Mouse (Mus musculus) midbrain, embryonic 15.5 days (tissue): Measurements from ENCODE around the gene Tspan2. TPM values are rescaled to one million over a fixed set of nuclear protein-coding genes. Genes with fewer than 3 reads are reported as not detected.

ENCODE experiments used
- ATAC-seq: fragments of 200-750 bp; cut with Nextera tagmentation; replicated peaks from 2 replicates; pipeline ENCODE4 v1.8.0; 2017; ENCODE audit warnings: moderate TSS enrichment
- H3K27ac ChIP-seq: fragments of 300-500 bp; sonication (generic); 2 replicates; pipeline ENCODE4 v1.5.1; 2015; ENCODE audit warnings: mild to moderate bottlenecking, inconsistent platforms
- H3K27me3 ChIP-seq: fragments of 300-500 bp; sonication (generic); replicated peaks from 2 replicates; pipeline ENCODE4 v1.6.1; 2015; ENCODE audit warnings: inconsistent platforms
- H3K36me3 ChIP-seq: fragments of 300-500 bp; sonication (generic); replicated peaks from 2 replicates; pipeline ENCODE4 v1.6.1; 2015; ENCODE audit warnings: inconsistent platforms
- H3K4me1 ChIP-seq: fragments of 300-500 bp; sonication (generic); 2 replicates; pipeline ENCODE4 v1.6.1; 2015; ENCODE audit warnings: inconsistent platforms
- H3K4me2 ChIP-seq: fragments of 300-500 bp; sonication (generic); 2 replicates; pipeline ENCODE4 v1.6.1; 2015; ENCODE audit warnings: inconsistent platforms, mild to moderate bottlenecking, moderate library complexity
- H3K4me3 ChIP-seq: fragments of 300-500 bp; sonication (generic); 2 replicates; pipeline ENCODE4 v1.5.1; 2015; ENCODE audit warnings: mild to moderate bottlenecking, inconsistent platforms
- H3K9ac ChIP-seq: fragments of 300-500 bp; sonication (generic); 2 replicates; pipeline ENCODE4 v1.6.1; 2015; ENCODE audit warnings: mild to moderate bottlenecking, inconsistent platforms
- H3K9me3 ChIP-seq: fragments of 300-500 bp; sonication (generic); 2 replicates; pipeline ENCODE4 v1.6.1; 2016; ENCODE audit warnings: inconsistent platforms
- WGBS: fragments of 180-500 bp; shearing (Covaris S2); methylation state at CpG from one replicate; pipeline ENCODE4 v1.1.7; 2015; ENCODE audit warnings: mixed read lengths; 5-methylcytosine and 5-hydroxymethylcytosine counted together
- polyA plus RNA-seq: library from polyadenylated mRNA; unstranded; fragments of >200 nt; fragmentation: Nextera tagmentation; extraction: Ambion mirVana; gene quantifications from 2 replicates; pipeline ENCODE4 v1.2.1, GENCODE M21; 2015

Gene Tspan2
- polyA plus RNA-seq, 1 experiment from 2014 or later, result 9.6 TPM

DNA sequence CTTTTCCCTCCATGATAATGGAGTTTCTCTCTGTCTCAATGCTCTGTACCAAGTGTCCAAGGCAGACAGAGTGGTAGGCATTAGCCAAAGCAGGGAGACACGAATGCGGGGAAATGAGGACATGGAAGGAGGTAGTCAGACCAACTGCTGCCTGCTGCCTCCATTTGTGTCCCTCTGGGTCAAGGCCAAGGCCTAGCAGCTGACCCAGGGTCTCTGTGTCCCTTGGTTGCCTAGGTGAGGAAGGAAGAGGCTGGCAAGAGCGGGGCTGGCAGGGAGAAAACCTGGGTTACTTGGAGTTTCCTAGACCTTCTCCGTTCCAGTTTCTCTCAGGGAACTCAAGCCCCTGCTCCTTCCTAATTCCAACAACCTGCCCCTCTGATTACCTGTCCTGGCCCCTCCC, 17.7 kb downstream of the Tspan2 start:
- H3K27me3 ChIP-seq, result no peaks in the 10 kb centered on the region
- 93% methylated on average over 4 of the region's 4 CpGs for WGBS
- H3K4me1 ChIP-seq, result peaks cover 8% of the 10 kb centered on the region
- no peak overlapping the region for H3K9ac ChIP-seq
- no peak overlapping the region for H3K4me2 ChIP-seq
- ATAC-seq, result no peak
- 0 out of 2 replicates have a peak, but pooled peaks cover 3% of the 10 kb centered on the region for H3K36me3 ChIP-seq
- no peaks in the 10 kb centered on the region for H3K9me3 ChIP-seq
- no peak overlapping the region for H3K4me3 ChIP-seq
- no peak overlapping the region for H3K27ac ChIP-seq

- H3K9ac ChIP-seq, result no peak overlapping the region
- no peaks in the 10 kb centered on the region for H3K9me3 ChIP-seq
- WGBS, result 87% methylated on average over 5 of the region's 5 CpGs
- peaks cover 7% of the 10 kb centered on the region for H3K4me1 ChIP-seq
- no peak overlapping the region for H3K27ac ChIP-seq
- H3K4me3 ChIP-seq, result no peak overlapping the region
- no peak for ATAC-seq
- 0 out of 2 replicates have a peak, but pooled peaks cover 3% of the 10 kb centered on the region for H3K36me3 ChIP-seq
- H3K27me3 ChIP-seq, result no peaks in the 10 kb centered on the region
- no peak overlapping the region for H3K4me2 ChIP-seq
Observed at GRCm38 (mm10) chr3:102752457-102752856, 18.1 kb downstream of the Tspan2 start.

- H3K27ac ChIP-seq, result no peak overlapping the region
- 48% methylated on average over 1 of the region's 1 CpGs for WGBS
Observed at GRCm38 (mm10) chr3:102755801-102756200, 21.5 kb downstream of the Tspan2 start.

DNA sequence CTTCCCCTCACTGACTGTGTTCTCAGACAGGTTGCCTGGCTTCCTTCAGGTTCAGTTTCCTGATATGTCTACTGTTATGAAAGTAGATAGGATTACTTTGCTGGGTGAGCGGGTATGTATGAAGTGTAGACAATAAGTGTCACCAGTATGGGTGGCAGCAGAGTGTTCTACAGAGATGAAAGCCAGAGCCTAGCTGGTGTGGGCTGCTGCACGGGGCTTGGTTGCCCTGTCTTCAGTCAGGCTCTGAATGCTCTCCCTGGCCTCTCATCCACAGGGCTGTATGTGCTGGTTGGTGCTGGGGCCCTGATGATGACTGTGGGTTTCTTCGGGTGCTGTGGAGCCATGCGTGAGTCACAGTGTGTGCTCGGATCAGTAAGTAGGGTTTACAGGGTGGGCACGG, 22.7 kb downstream of the Tspan2 start:
- Histone ChIP-seq H3K9me3 (no peaks in the 10 kb centered on the region), H3K4me1 (no peaks in the 10 kb centered on the region), H3K27me3 (no peaks in the 10 kb centered on the region), H3K36me3 (0 out of 2 replicates have a peak, but pooled peaks cover 5% of the 10 kb centered on the region), H3K4me2 (no peak overlapping the region), H3K9ac (no peak overlapping the region), H3K4me3 (no peak overlapping the region), H3K27ac (no peak overlapping the region)
- 86% methylated on average over 6 of the region's 6 CpGs for WGBS
- no peak for ATAC-seq

More at GRCm38 (mm10) chr3:102755801-102756200, 21.5 kb downstream of the Tspan2 start:
- Histone ChIP-seq H3K4me1 (no peaks in the 10 kb centered on the region), H3K9me3 (no peaks in the 10 kb centered on the region), H3K4me3 (no peak overlapping the region), H3K36me3 (0 out of 2 replicates have a peak, but pooled peaks cover 5% of the 10 kb centered on the region), H3K9ac (no peak overlapping the region), H3K27me3 (no peaks in the 10 kb centered on the region), H3K4me2 (no peak overlapping the region)
- ATAC-seq, result no peak

DNA sequence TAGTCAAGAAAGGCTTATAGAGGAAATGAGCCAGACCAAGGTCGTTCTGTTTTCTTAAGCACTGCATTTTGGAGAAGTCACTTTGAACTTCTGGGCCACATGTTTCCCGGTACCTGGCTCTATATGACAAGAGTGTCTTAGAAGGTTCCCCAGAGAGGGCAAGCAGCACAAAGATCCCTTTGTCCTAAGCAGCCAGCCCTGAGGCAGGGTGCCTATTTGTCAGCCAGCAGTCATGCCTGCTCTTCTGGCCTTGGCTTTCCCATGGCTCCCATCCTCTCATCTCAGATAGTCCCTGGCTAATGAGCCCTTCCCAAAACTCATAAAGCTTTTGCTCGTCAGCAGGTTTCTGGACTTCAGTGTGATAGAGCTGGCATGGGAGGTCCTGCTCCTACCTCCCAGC, 25.9 kb downstream of the Tspan2 start:
- Histone ChIP-seq H3K27me3 (no peaks in the 10 kb centered on the region), H3K4me1 (peaks cover 21% of the 10 kb centered on the region), H3K27ac (no peak overlapping the region), H3K9me3 (no peaks in the 10 kb centered on the region), H3K4me3 (no peak overlapping the region), H3K4me2 (no peak overlapping the region), H3K36me3 (0 out of 2 replicates have a peak, but pooled peaks cover 5% of the 10 kb centered on the region), H3K9ac (no peak overlapping the region)
- 83% methylated on average over 3 of the region's 3 CpGs for WGBS
- no peak for ATAC-seq

DNA sequence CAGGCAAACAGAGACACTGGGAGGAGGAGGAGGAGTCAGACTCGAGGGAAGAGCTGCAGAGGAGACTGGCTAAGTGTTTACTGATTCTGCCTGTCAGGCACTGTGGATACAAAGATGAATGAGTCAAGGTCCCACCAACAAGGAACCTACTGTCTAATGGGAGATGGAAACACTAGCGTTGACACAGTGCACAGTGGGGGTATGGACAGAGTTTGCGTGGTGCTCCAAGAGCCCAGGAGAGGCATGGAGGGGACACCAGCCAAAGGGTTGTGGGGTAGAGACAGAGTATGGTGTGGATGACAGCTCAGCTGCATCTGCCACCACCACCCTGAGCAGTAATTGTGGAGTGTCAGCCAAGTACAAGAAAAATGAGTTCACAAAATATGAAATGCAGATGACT, 28.1 kb downstream of the Tspan2 start:
- H3K36me3 ChIP-seq, result 0 out of 2 replicates have a peak, but pooled peaks cover 13% of the 10 kb centered on the region
- no peak overlapping the region for H3K4me3 ChIP-seq
- ATAC-seq, result no peak
- no peak overlapping the region for H3K9ac ChIP-seq
- H3K27me3 ChIP-seq, result no peaks in the 10 kb centered on the region
- H3K27ac ChIP-seq, result no peak overlapping the region
- WGBS, result 53% methylated on average over 3 of the region's 3 CpGs
- H3K9me3 ChIP-seq, result no peaks in the 10 kb centered on the region
- H3K4me1 ChIP-seq, result peaks cover 21% of the 10 kb centered on the region
- no peak overlapping the region for H3K4me2 ChIP-seq

DNA sequence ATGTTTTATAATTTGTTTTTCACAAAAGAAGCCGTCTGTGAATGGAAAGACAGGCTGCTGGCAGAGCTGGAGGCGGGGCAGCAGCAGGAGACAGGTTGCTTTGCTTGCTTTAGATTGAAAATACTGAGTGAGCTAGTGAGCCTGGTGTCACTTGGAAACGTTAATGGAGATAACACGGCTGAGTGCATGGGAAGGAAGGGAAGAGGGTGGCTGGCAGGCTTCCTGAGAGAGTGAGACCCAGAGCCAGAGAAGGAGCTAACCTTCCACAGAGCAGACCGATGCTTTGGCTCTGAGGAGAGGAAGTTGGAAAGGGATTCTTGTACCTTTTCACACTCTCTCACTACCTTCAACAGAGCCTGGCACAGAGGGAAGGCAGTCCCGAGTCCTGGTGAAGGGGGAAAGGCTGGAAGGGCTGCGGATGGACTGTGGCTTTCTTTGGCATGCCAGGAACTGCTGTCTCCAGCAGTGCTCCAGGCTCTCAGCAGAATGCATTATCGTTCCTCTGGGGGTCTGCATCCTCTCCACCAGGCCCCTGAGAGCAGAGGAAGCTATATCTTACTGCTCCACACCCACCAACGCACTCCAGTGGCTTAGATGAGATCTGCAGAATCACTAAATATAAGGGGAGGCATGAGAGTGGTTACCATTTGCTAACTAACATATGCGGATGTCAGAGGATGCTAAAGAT, 29.5 kb downstream of the Tspan2 start:
- Histone ChIP-seq H3K9ac (peak overlapping the region; percentile 4; the same call in 1 of the 2 replicates), H3K4me2 (no peak overlapping the region), H3K4me1 (peaks cover 21% of the 10 kb centered on the region), H3K36me3 (0 out of 2 replicates have a peak, but pooled peaks cover 12% of the 10 kb centered on the region), H3K27ac (peak overlapping the region; percentile 76), H3K27me3 (no peaks in the 10 kb centered on the region), H3K4me3 (no peak overlapping the region), H3K9me3 (no peaks in the 10 kb centered on the region)
- peak; percentile 85 for ATAC-seq
- 31% methylated on average over 10 of the region's 10 CpGs for WGBS

DNA sequence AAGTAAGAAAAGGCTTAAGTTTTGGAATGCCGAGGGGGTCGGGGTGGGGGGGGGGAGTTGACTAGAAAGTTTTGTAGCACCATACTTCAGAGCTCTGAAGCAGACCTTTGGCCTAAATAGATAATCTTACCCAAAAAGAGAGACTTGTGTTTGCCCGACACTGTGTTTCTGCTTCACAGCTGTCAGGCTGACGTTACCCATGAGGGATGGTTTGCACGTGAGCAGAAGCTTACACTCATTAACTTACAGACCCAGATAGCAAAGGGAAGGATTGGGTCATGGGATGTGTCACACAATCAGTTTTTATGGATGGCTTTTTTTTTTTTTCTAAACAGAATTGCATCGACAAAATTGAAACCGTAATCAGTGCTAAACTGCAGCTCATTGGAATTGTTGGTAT, 30.5 kb downstream of the Tspan2 start:
- no peak overlapping the region for H3K4me2 ChIP-seq
- no peaks in the 10 kb centered on the region for H3K27me3 ChIP-seq
- peaks cover 21% of the 10 kb centered on the region for H3K4me1 ChIP-seq
- WGBS, result 84% methylated on average over 7 of the region's 7 CpGs
- no peak overlapping the region for H3K9ac ChIP-seq
- no peaks in the 10 kb centered on the region for H3K9me3 ChIP-seq
- no peak overlapping the region for H3K4me3 ChIP-seq
- ATAC-seq, result no peak
- H3K27ac ChIP-seq, result no peak overlapping the region
- 0 out of 2 replicates have a peak, but pooled peaks cover 8% of the 10 kb centered on the region for H3K36me3 ChIP-seq

- Histone ChIP-seq H3K4me1 (no peaks in the 10 kb centered on the region), H3K9me3 (no peaks in the 10 kb centered on the region), H3K36me3 (no peaks in the 10 kb centered on the region), H3K27me3 (no peaks in the 10 kb centered on the region), H3K27ac (no peak overlapping the region), H3K4me3 (no peak overlapping the region), H3K4me2 (no peak overlapping the region), H3K9ac (no peak overlapping the region)
- ATAC-seq, result no peak
- WGBS, result 94% methylated on average over 4 of the region's 4 CpGs
Observed at GRCm38 (mm10) chr3:102773018-102773417, 38.7 kb downstream of the Tspan2 start.

DNA sequence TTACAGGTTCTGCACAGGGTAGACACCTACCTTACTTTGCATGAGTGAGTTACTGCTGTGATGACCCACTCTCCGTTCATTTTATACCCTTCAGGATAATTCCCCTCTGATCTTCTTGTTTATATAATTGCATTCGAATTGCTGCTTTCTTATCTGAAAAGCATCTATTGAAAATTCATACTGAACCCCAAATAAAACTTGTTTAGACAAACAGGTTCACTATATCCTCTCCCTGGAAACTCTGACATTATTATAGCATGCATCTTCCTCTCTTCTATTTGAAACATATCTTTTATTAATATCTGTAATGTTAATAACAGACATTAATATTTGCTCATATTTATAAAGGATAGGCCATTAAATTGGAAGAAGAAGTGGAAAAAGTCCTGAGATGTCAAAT, 48.3 kb downstream of the Tspan2 start, which contains the start of gene Tshb:
TSS of gene Tshb (minus strand) at position 101 of the 400 bp plus-strand sequence.
- Histone ChIP-seq H3K36me3 (no peaks in the 10 kb centered on the region), H3K4me2 (no peak within 1 kb of the TSS), H3K4me3 (no peak within 1 kb of the TSS), H3K27me3 (no peaks in the 10 kb centered on the region), H3K4me1 (no peaks in the 10 kb centered on the region), H3K9me3 (no peaks in the 10 kb centered on the region), H3K27ac (no peak within 1 kb of the TSS), H3K9ac (no peak within 1 kb of the TSS)
- 79% methylated on average over 2 of the region's 2 CpGs for WGBS
- ATAC-seq, result no peak

- H3K4me3 ChIP-seq, result no peak overlapping the region
- H3K27ac ChIP-seq, result no peak overlapping the region
- no peak overlapping the region for H3K4me2 ChIP-seq
- no peaks in the 10 kb centered on the region for H3K4me1 ChIP-seq
- ATAC-seq, result no peak
- no peaks in the 10 kb centered on the region for H3K9me3 ChIP-seq
- H3K36me3 ChIP-seq, result no peaks in the 10 kb centered on the region
- no peaks in the 10 kb centered on the region for H3K27me3 ChIP-seq
- H3K9ac ChIP-seq, result no peak overlapping the region
- WGBS, result 34% methylated on average over 4 of the region's 4 CpGs
Observed at GRCm38 (mm10) chr3:102787369-102787768, 53.0 kb downstream of the Tspan2 start.

DNA sequence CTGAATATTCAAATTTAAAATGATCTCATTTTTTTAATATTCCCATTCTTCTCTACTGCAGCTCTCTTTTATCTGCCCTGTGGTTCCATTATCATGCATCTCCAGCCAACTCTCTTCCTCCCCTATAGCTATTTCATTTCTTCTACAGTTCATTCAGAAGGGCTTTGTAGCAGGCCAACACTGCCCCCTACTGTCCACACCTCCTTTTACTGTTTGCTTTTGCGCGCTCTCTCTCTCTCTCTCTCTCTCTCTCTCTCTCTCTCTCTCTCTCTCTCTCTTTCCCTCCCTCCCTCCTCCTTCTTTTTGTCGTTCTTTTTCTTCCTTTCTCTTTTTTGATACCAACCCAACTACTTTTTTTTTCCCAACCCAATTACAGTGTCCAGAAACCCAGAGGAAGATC, 69.6 kb downstream of the Tspan2 start:
- H3K4me3 ChIP-seq, result no peak overlapping the region
- H3K4me2 ChIP-seq, result no peak overlapping the region
- no peak overlapping the region for H3K27ac ChIP-seq
- H3K9ac ChIP-seq, result no peak overlapping the region
- ATAC-seq, result no peak
- no peaks in the 10 kb centered on the region for H3K9me3 ChIP-seq
- H3K36me3 ChIP-seq, result no peaks in the 10 kb centered on the region
- WGBS, result 4% methylated on average over 3 of the region's 3 CpGs
- H3K27me3 ChIP-seq, result no peaks in the 10 kb centered on the region
- H3K4me1 ChIP-seq, result no peaks in the 10 kb centered on the region

DNA sequence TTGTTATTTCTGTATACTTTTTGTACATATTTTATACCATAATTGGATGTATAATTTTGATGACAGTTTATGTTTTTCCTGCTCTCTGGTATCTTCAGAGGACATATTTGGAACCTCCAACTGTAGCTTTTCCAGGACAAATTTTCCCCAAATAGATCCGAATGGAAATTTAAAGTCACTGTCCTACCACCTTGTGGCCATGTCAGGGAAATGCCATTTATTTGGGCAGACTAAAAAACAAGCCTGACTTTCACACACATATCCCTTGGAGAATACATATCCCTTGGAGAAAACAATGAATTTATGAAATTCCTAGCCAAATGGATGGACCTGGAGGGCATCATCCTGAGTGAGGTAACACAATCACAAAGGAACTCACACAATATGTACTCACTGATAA, 108.1 kb downstream of the Tspan2 start:
- 46% methylated on average over 1 of the region's 1 CpGs for WGBS
- no peaks in the 10 kb centered on the region for H3K36me3 ChIP-seq

More for the DNA sequence above, 108.1 kb downstream of the Tspan2 start:
- Histone ChIP-seq H3K9ac (no peak overlapping the region), H3K4me3 (no peak overlapping the region), H3K4me2 (no peak overlapping the region), H3K27ac (no peak overlapping the region), H3K4me1 (no peaks in the 10 kb centered on the region), H3K27me3 (no peaks in the 10 kb centered on the region), H3K9me3 (no peaks in the 10 kb centered on the region)
- ATAC-seq, result no peak
